Mouse (Mus musculus): ENCODE measurements at regions not wholly inside any gene's neighbourhood (a gene's known extent, or its start where the extent isn't known, plus 50 kb on each side); places are given as distances from the start of the nearest gene placed in this dataset.

GRCm38 (mm10) chr10:70814354-70815131 is 158.8 kb upstream of the Phyhipl start:
- no peak for DNase-seq

DNA sequence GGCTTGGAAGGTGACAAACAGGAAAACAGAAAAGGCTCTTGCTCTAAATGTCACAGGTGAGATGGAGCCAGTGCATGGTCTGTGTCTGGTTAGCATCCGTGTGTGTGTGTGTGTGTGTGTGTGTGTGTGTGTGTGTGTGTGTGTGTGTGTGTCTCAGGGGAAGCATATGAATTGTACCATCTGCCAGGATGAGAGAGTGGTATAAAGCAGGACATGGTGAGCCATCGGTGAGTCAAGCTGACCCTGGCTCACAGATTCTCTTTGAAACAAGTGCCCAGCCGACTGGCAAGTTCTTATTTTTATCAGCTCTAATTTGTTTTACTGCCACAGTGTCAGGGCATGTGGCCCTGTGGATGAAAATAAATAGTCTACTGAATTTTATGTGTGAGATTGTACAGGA is 153.6 kb upstream of the Phyhipl start:
- DNase-seq = no peak

- DNase-seq = no peak
Measured at GRCm38 (mm10) chr10:70806786-70807385, 151.1 kb upstream of the Phyhipl start.

GRCm38 (mm10) chr10:70800736-70801306 is 145.1 kb upstream of the Phyhipl start:
- DNase-seq = no peak

DNA sequence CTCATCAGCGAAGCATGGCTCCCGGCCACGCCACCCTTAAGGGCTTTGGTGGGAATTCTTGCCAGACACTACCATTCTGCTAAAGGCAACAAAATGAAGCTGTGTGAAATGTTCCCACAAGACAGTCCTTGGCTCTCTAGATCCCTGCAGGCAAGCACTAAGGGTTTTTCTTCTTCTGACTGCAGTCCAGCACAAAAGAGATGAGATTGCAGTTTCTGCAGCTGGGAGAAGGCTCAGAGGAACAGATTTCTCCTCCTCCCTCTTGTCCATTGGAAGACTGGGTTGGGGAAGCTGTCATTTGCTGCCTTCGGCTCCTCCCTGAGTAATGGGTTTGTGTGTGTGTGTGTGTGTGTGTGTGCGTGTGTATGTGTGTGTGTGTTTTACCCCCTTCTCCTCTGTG is 144.1 kb upstream of the Phyhipl start:
- no peak for DNase-seq

GRCm38 (mm10) chr10:70799191-70799742 is 143.5 kb upstream of the Phyhipl start:
- DNase-seq = peak in 1 of 2 experiments; percentile 2

DNA sequence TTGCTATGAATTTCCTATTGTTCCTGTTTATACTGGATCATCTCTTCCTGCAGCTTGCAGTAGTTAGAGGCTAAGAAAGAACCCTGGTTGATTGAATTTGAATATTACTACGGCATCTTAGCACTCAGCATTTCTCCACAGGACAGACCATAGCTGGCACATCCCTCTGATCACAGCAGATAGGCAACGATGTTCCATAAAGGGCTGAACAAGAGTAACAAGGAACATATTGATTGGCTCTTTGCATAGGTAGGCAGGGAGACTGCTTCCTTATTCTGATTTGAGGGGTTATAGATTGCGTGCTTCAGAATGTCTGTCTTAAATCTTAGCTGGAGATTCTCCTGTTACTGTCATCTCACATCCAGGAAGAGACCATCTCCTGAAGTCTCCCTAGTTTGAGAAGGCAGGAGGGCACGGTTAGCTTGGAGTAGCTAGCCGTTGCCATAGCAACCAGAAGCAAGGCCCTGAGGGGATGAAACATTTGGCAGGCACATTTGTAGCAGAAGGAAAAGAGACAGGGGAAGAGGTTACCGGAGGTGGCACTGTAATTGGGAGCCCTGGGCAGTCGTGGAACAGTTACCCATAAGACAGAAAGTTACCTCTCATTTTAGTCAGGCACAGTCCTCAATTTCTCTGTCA is 133.2 kb upstream of the Phyhipl start:
- no peak for DNase-seq

- no peak for DNase-seq
Measured at GRCm38 (mm10) chr10:70781036-70781435, 125.3 kb upstream of the Phyhipl start.

DNA sequence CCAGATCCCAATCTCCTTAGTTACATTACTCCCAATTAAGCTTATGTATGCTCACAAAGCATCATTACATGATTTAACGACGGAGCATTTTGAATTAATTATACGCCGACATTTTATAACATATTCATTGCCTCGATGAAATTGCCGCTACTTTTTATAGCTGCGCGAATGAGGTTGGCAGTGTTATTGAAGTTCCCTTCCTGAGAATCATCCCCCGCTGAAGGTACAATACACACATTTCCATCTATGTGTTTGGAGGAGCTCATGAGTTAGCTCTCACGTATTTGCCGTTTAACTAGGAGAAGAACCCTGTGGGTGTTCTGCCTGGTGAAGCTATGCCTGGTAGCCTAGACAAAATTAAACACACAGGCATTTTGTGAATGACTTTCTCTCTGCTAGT is 122.8 kb upstream of the Phyhipl start:
- DNase-seq = no peak

DNA sequence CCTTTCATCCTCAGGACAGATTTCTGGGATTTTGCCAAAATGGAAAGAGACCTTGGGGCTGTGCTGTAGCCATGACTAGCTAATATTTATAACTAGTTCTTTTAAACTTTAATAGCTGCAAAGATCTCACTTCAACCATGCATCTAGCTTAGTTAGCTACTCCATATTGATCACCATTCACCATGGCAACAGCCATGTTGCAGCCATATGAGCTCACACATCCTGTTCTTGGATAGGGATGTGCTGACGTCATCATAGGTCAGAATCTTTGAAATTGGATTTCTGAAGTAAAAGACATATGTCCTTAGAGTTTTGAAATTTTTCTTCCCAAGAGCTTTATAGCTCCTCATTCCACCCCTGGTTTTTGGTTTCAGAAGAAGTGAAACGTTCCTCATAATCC is 118.8 kb upstream of the Phyhipl start:
- DNase-seq = no peak

DNA sequence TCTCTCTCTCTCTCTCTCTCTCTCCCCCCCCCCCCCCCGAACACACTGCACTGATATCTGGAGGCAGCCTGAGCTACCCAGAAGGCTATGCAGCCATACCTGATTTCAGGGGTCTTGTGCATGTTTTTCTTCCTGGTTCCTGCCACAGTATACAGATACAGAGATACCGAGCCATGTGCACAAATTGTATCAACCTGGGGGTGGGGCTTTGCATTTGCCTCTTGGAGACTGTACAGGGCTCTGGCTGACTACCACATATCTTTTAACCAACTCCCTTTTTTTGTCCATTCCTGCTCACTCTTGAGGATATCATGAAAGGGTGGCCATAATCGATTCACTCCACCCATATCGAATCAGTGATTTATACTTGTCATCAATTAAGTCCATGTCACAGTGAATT is 118.4 kb upstream of the Phyhipl start:
- DNase-seq = no peak

DNA sequence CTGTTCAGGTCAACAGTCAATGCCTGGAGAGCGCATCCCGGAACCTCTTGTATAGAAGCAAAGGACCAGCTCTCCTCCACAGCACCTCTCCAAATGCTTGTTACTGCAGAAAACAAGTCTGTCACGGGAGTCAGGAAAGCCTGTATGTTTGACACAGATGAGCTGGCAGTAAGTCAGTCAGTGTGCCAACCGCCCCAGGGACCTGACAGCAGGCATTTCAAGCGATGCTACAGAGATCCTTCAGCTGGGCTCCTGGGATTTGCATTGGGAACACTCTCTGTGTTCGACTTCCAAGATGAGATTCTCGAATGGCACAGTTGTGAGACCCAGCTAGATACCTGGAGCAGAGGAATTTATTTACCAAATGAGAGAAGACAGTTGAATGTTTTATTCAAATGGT is 111.7 kb upstream of the Phyhipl start:
- no peak for DNase-seq

DNA sequence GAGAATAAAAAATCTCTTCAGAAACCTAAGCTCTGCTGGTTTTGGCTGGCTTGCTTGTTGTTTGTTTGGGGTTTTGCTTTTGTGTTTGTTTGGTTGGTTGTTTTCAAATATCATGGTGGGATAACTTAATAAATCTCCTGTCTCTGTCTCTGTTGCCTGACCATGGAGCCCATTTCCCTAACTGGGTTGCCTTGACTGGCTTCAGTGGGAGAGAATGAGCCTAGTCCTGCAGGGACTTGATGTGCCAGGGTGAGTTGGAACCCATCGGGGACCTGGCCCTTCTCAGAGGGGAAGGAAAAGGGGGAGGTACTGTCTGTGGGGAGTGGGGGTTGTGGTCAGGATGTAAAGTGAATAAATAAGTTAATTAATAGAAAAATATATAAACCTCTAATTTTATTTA is 111.1 kb upstream of the Phyhipl start:
- DNase-seq = no peak

DNA sequence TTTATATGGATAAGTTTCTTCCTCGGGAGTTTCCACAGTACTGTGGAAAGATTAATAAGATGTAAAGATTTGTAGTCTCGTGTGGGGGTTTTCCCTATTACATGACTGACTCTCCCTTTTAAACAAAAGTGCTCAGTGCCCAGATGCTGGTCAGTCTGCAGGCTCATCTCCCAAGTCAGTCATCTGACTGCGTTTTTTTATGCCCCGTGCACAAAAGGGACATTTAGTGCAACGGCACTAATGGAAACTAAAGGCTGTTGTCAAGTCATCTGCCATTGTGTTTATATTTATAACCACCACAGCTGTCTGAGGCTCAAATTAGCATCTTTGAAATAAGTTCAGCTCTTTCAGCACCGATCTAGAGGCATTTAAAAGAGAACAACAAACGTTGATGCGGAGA is 110.7 kb upstream of the Phyhipl start:
- DNase-seq = no peak

DNA sequence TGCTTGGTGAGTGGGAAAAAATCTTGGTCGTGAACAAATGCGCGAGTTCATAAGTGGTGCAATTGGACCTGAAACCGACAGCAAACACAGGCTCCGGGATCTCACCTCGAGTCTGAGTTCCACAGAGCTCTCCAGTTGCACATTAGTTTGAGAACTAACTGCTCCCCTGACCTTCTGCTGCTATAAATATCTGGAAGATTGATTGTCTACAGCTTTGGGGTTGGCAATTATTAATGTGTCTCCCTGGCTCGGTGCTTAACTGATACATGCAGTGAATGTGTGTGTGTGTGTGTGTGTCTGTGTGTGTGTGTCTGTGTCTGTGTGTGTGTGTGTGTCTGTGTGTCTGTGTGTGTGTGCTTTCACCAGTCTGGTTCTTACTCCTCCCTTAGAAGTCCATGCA is 107.4 kb upstream of the Phyhipl start:
- DNase-seq = no peak

DNA sequence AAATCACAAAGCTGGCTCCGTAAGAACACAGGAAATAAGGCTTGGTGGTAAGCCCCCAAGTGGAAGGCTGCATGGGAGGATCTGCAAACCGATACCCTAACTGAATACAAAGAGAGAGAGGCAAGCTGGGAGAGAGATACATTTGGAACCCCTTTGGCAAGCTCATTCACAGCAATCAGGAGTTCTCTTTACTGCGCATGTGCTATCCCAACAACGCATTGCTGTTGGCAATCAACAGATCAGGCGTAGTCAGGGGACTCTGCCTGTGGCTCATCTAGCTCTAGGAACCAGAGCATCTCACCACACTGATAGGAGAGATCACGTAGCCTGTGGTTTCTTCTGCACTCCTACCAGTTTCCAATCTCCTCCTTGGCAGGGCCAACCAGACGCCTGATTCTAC is 103.9 kb upstream of the Phyhipl start:
- no peak for DNase-seq

DNA sequence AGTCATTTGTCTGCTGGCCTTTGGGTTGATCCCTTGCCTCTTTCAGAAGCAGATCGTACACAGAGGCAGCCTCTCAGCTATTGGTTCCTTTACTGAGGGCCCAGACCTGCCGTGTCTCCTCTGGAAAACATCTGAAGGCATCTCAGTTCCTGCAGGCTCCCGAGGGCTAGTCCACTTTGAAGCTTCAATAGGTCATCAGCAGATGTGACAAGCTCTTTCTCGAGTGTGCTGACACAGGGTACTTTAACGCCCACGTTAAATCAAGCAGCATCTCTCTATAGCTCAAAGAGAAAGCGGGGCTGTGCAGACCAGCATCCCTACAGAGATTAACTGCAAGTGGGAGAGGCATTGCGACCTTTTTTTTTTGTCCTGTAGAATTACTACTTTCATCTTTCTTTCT is 96.0 kb upstream of the Phyhipl start:
- no peak for DNase-seq

DNA sequence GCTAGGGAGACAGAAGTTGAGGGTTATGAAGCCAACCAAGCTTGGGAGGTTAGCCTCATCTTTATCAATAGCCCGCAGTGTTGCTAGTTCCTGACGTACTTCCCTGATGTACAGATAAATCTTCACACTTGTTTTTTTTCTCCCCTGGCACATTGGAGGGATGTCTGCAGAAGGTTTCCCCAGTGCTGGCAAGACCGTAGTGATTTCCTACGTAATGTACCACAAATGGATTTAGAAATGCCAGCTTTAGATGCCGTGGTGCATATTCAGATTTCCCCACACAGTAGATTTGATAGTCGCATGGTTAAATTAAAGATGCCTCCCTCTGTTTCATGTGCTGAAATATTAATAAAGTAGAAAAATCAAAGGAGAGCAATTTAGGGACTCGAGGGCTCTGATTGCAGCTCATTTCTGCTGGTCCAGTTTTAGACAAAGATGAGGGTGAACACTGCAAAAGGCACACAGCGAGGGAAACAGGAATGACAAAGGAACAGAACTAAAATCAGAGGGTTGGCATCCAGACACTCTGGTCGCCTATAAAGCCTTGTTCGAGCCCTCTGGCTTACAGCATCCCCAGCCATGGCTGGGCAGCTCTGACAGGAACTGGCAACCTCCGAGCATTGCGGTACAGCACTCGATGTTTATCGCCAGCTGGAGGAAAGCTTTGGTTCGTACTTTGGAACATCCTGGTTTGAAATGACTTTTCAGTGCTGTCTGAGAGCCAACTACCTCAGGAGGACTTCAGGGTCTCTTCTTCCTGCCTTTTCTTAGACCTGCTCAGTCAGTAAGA is 94.8 kb upstream of the Phyhipl start:
- no peak for DNase-seq

- no peak for DNase-seq
Measured at GRCm38 (mm10) chr10:70746612-70747011, 90.8 kb upstream of the Phyhipl start.

DNA sequence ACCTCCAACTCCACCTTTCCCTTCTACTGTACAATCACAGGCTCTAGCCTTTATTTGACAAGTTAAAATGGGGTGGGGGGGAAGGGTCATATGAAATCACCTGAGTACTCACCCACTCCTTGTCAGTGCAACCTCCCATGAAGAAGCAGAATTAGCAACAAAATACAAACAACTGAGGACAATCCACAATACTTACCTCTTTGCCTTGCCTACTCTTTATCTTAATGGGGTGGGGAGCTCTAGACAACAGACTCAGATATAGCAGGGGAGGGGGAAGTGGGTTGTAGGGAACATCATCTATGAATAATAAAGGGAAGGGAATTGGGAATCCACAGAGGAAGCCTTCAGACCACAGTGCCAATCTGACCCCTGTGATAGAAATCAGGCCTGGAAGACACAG is 86.1 kb upstream of the Phyhipl start:
- DNase-seq = no peak

- DNase-seq = no peak
Measured at GRCm38 (mm10) chr10:70740095-70740494, 84.3 kb upstream of the Phyhipl start.

DNA sequence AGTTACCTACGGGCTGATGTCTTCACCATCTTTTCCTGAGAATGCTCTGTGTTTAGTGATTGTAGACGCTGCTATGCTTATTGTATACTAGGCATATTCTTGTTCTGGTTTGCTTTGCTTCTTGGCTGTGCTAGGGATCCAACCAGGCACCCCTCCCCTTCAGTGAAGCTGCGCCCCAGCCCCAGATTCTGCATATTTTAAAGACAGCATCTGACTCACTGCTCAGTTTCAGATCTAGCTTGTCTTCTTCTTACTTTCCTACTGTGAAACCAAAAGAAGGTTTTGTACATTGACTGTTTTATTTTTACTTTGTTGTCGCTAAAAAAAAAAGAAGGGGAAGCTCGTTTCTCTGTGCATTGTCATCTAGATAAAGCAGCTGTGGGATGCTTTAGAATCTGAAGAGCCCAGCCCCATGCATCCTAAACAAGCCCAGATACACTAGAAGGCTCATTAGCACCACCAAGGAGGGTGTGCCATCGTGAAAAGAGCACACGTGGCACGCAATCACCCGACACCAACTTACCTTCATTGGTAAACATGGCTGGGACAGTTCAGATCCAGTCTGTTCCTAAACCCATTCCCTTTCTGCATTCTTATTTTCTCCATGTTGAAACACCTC is 83.7 kb upstream of the Phyhipl start:
- no peak for DNase-seq

Data from thymus, adult 18-20 months (tissue).